Mouse (Mus musculus) MEL-GATA-1-ER (cell line): Measurements from ENCODE around the gene Tas2r135.

ENCODE experiments used
- DNase-seq: peaks from one replicate; pipeline ENCODE4 v3.0.0-alpha.2; 2012; ENCODE audit warnings: low read depth; ENCODE audit errors: extremely low read depth

The Tas2r135 gene

DNA sequence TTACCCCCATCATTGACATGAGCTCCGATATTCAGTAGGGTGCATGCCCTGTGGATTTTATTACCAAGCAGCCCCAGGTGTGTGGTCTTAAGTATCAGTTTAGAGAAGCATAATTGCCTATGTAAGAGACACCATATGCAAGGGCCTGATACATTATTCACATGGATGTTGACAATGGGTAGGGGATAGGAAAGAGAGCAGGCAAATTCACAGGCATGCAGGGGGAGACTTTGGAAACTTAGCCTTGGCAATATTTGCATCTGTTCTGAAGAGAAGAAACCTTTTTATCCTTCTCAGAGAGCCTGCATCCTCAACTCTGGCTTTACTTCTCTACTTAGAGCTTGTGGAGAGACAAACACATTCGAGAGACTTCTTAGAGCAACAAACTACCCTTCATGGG, at the start of gene Tas2r135:
TSS of gene Tas2r135 (plus strand) at position 301 of the 400 bp plus-strand sequence.
- DNase-seq: no peak

DNA sequence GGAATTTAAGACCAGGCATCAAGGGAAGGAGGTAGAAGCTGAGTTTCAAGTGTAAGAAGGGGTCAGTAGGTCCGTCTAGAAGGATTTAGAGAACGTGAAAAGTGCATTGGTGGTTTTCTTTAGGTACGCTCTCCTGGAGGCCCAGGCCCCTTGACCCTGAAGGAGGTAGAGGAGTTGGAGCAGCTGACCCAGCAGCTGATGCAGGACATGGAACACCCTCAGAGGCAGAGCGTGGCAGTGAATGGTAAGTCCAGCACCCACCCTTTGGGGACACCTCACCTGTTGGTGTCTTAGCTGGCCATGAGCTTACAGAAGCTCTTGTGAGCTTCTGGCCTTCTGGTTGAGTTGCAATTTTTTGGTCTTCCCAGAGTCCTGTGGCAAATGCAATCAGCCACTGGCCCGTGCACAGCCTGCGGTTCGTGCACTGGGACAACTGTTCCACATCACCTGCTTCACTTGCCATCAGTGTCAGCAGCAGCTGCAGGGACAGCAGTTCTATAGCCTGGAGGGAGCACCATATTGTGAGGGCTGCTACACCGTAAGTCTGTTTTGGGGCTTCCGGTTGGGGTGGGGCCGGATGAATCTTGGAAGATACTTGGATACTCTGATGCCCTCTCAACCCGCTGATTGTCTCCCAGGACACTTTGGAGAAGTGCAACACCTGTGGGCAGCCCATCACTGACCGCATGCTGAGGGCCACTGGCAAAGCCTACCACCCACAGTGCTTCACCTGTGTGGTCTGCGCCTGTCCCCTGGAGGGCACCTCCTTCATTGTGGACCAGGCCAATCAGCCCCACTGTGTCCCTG, 49.2 kb upstream of the Tas2r135 start:
- DNase-seq: no peak

DNA sequence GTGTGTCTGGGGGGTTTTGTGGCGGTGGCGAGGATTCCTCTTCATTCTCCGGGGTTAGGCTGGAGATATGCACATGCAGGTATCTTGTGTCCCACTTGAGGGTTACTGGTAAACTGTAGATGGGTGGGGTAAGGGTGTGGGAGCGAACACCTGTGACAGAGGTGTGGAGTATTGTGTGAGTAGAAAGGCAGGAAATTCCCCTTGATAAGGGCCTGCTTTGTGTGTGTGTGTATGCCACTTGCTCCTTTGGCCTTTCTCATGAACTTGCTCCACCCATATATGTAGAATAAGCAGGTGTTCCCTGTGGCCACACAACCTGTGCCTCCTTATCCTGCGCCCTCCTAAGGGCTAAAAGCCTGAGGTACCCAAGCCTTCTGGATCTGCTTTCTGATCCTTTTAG, 48.3 kb upstream of the Tas2r135 start:
- DNase-seq: no peak

DNA sequence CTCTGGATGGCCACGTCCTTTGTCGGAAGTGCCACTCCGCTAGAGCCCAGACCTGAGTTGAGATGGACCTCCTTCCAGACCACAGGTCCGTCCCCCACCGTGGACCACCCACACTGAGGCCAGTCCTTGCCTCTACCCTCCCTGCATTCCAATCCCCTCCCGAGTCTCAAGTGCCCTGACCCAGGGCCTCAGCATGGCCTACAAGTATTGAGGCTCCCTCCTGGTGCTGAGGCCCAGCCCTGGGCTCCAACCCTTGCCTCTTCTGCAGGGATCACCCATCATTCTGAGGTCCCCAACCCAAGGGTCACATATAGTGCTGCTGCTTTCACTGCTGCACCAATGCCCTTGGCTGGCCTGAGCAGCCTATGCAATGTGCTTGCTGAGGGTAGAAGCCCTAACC, 47.3 kb upstream of the Tas2r135 start:
- no peak for DNase-seq

DNA sequence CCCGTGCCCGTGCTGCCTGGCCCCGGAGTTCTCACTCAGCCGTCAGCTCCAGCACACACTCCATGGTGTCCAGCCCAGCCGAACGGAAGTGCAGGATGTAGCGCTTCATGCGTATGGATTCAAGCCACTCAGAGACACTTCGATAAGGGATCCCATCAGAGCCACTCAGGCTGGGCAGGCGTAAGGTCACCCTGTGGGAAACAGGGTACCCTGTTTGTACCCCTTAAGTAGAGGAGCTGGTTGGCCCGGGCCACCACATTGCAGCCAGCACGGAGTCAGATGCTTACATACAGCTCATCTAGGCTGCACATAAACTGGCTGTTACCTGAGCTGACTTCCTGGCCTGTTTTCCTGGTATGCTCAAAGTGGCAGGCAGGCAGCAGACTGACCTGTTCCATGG, 46.3 kb upstream of the Tas2r135 start:
- DNase-seq: no peak

DNA sequence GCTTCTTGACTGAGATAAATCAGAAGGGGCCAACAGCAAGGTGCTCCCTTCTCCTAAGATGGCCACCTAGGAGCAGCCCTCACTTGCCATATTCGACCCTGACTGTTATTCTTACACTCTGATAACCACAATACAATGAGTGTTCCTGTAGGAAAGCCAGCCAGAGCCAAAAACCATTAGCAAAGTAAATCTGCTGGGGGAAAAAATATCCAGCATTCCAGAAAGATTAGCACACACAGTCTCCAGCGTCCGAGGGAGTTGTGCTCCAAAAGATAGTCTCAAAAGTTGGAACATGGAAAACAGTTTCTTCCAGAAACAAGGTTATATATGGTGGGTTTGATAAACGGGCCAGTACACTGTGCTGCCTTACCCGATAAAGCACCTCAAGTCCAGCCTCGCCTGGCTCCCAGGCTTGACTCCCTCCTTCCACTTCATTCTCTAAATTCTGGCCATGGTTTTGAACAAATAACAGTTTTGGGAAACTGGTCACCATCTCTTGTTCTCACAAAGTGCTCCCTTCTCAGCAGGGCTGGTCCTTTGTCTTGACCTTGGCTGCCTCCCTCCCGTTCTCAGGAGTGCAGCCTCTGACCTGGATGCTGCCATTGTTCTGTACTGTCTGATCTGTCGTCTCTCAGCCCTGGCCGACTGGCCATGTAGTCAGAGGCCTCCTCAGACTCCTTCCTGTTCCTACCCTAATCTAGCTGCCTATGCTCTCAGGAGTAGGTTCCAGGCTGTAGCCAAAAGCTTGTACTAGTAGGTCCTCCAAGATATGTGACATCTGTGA, 45.7 kb upstream of the Tas2r135 start:
- DNase-seq: no peak

DNA sequence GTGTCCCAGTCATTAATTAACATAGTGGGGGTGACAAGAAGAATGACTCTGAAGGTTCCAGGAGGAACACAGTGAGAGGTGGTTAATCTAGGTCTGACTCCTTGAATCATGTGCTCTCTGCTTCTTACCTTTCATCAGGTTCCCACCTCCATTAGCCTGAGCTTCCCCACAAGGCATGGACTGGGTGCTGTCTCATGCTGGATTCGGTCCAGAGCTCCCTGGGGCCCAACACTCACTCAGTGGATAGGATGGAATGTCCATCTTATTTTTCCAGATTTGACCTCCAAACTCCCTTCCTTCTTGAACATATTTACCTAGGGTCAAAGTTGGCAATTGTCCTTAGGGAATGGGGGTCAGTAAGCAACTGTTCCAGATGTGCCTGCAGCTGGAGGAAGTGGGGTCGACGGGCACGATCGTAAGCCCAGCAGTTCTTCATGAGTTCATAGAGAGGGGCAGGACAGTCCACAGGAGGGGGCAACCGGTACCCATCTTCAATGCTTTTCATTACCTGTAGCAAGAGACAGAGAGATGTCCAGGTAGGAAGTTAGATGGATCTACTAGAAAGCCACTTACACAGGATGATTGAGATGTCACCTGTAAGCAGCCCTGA, 44.9 kb upstream of the Tas2r135 start:
- no peak for DNase-seq

DNA sequence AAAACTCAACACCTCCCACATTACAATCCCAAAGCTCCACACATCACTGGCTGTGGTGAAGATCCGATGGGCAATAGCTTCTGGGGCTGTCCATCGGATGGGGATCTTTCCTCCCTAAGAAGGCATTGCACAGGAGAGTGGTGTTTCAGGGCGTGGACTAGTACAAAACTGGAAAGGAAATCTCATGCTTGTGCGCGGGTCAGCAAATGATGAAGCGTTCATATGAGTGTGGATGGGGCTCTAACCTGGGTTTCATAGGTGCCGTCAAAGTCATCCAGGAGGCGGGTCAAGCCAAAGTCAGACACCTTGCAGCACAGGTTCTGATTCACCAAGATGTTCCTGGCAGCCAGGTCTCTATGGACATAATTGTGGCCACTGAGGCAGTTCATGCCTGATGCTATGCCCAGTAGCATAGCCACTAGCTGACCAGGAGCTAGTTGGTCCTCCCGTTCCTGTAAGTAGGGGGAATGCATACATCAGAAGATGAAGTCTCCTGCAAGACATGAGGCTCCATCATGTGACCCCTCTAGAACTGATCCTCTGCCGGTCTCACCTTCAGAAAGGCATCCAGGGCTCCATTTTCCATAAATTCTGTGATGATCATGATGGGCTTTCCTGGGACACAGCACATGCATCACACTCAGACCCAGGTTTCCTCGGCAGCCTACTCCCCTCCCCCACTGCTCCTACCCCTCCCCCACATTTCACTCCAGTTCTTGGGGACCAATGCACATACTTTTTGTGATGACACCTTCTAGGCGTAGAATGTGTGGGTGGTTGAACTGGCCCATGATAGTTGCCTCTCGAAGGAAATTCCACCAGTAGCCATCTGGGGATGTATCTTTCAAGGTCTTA, 44.0 kb upstream of the Tas2r135 start:
- no peak for DNase-seq

DNA sequence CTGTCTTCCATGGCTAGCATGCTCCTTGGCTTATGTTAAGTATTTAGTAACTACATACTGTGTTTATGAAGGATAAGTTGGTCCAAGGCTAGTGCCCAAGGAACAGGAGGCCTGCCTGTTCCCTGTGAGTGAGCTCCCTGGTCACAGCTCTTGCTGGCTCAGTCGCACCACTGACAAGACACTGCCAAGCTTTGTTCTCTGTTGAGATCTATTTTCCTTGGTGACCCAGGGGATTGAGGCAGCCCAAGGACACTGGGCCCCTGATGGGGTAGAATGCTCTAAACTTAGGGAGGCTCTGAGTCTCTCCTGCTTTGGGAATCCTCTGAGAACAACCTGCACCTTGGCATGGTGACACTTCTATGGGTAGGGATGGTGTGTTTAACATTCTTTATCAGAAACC, 43.2 kb upstream of the Tas2r135 start:
- DNase-seq: no peak

DNA sequence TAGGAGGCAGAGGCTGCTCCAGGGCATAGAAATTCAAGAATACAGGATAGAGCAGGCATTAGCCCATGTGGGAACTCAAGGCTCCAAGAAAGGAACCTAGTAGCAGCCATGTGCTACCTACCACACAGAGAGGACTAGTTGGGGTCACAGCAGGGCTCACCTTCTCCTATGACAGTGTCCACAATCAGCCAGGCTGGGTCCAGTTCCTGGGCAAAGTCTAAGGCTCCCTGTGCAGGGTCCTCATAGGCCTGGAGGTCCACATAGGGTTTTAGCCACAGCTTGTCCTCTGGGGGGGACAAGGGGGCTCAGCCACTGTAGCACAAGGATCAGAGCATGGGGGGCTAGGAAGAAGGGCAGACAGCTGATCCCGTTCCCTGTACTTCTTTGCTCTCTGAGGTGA, 42.7 kb upstream of the Tas2r135 start:
- no peak for DNase-seq

DNA sequence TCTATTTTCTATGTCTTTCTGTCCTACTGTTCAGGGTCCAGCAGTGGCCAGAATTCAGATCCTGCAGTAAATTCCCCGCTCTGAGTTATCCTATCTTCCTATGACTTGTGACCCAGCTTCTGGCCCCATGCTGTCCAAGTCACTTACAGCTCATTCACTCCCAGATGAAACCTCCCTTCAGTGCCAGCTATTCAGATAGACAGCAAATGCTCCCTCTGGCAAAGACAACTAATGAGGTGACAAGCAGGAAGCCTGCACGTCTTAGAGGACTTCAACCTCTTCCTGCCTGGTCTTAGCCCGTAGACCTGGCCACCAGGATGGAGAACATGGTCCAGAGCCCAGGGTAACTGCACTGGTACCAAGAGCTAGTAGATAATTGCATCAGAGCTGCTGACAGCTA, 42.3 kb upstream of the Tas2r135 start:
- DNase-seq: no peak

DNA sequence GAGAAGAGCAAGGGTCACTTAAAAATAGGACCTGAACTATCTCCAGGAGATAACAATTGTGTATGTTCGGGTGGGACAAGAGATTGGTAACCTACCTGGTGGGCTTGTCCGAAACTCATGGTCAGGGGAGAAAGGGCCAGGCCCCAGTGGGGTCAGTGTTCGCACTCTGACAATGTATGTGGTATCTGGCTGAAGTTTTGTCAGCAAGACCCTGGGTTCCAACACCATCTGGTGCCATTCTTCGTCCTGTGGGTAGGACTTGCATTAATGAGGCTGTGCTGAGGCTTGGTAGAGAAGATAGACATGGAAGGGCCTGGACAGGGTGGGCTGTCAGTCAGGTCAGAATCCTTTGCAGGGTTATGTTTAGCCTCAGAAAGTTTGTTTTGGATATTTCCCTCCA, 41.2 kb upstream of the Tas2r135 start:
- no peak for DNase-seq

DNA sequence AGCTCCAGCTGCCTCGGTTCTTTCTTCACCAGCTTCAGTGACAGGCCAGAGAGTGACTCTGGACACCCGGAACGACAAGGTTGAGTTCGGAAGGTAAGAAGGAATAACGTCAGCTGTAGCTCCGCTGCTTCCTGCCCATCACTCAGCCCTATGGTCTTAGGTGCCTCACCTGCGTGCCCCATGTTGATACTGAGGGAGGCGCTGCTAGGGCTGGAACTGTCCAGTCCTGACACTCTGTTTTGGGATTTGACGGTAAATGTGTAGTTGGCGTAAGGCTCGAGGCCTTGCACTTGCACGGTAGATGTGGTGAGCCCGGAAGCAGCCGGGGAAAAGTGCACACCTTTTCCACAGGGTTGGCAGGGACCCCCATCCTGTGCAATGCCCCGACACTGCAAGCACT, 40.6 kb upstream of the Tas2r135 start:
- no peak for DNase-seq

DNA sequence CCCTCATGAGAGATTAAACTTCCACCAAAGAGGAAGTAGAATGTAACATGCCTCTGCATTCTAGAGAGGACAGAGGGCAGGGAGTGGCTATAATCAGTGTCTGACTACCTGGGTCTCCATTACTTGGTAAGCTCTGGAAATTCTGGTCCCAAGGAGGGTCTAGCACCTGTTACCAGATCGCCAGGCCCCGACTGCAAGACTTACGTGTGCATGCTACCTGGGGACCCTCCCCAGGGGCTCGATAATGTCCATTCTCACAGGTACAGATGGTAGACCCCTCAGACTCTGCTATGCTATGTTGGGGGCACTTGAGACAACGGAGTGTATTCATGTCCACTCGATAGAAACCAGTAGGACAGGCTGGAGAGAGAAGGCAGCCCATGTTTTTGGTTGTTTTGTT, 40.0 kb upstream of the Tas2r135 start:
- DNase-seq: no peak

DNA sequence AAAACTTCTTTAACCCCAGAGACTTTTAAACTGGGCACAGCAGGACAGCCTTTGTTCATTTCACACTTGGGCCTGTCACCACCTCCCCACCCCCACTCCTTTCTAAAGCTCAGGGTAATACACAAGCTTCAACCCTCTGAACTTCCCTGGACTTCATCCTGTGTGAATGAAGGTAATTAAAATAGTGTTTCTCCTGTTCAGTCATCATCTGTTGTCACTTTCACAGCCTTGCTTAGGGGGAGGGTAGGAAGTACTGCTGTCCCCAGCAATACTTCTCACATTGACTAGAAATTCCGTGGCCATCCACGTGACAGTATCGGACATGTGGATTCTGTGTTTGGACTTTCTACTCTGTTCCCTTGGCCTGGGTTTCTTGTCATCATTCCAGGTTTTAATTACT, 35.4 kb upstream of the Tas2r135 start:
- no peak for DNase-seq

DNA sequence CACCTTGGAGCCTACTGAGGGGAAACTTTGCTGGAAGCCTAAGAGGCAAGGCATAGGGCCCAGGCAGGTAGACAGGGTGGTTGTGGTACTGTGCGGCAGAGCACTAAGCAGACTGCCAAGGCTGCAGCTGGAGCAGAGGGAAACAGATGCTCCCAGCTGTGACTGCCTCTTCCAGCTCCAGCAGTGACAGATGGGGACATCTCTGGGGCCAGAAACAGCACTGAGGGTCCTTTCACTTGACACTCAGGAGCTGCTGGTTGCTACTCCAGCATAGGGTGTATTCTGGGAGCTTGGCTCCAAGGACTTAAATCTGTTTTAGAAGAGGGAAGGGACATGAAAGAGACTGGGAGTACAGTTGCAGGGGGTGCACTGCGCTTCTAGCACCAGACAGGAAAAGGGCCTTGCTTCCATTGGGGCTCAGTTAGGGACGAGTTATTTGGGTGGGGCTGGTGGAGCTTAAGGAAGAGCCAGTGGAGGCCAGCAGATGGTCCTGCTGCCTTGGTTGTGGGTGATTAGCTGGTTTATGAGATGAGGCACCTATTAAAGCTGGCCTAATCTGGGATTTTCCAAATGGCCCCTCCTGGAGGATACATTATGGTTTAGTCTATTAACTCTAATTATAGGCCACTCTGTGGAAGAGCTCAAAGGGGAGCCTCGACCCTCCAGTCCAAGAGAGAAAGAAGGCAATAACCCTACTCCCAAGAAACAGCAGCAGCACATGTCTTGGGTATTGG, 34.4 kb upstream of the Tas2r135 start:
- no peak for DNase-seq

DNA sequence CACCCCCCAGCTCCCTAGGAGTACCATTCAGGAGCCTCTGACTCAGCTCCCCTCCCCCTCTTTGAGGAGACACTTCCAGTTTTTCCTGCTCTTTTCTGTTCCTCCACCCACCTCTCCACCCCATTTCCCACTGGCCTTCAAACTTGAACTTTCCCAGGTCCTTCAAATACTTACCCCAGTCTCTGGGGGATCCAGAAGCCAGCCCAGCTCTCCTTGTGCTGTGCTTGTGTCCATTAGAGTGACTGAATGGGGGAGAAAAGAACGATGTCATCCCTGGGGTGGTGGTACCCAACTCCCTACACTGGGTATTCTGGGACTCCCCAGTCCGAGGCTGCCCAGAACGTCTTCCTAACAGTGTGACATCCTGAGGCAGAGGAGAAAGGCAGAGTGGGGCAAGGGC, 33.2 kb upstream of the Tas2r135 start:
- DNase-seq: no peak

DNA sequence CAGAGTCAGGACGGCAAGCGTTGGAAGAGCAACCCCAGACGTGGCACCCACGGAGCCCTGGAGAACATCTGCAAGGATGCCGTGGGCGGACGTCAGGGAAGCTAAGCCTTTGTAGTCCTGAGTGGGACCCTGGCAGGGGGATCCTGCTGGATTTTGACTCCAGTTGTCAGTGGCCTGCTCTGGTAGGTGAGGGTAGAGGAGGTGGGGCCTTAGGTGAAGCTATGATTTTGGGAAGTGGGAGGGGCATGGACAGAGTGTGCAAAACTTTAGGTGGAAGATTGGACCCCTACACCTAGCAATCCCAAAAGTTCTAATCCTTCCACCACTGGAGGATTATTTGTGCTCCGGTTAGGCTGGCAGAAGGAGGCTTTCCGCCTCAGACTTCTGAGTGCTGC, 32.8 kb upstream of the Tas2r135 start:
- no peak for DNase-seq

DNA sequence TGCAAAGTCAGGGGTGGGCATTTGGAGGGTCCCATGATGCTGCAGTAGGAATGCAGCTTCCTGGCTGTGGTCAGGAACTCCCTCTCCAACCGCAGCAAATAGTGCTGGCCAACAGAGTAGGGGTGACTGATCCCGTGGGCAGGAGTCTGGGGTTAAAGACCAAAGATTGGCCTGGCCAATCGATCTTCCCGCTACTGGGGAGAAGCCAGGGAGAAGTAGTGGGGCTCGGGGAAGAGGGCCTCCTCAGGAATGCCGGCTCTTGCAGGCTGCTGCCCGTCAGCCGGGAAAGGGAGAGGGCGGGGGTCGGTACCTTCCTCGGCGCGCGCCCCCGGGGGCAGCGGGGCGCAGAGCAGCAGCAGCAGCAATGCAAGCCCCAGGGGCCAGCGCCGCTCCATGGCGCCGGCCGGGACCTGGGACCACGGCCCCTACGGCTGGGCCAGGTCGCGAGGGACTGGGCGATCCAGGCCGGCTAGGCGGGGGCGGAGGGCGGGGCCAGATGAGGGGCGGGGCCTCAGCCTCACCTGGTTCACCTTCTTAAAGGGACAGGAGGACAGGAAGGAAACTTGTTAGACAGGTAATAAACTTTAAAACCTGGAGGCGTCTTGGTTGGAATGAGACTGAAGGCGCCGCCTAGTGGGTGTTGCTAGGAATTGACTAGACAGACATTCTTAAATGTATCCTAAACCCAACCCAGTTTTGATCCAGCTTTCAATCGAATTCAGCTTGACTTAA, 32.3 kb upstream of the Tas2r135 start, which contains the start of gene Epha1:
TSS of gene Epha1 (minus strand) at position 453 of the 732 bp plus-strand sequence.
- no peak for DNase-seq
